Mouse (Mus musculus) liver, embryonic 14.5 days (tissue): ENCODE results near the gene Kpna6. TPM values are rescaled to one million over a fixed set of nuclear protein-coding genes. Genes with fewer than 3 reads are reported as not detected.

ENCODE experiments used
- ATAC-seq: fragments of 200-750 bp; cut with Nextera tagmentation; 2 replicates; pipeline ENCODE4 v1.8.0; 2017; ENCODE audit warnings: moderate number of reproducible peaks, mild to moderate bottlenecking, moderate library complexity; ENCODE audit not compliant: insufficient read depth
- DNase-seq, 3 experiments: peaks; one replicate each; pipeline ENCODE4 v3.0.0-alpha.2; 2012 to 2013; ENCODE audit warnings: low read depth in 3 of 3, low spot score in 3 of 3
- H3K27ac ChIP-seq: fragments of 300-500 bp; sonication (generic); 2 replicates; pipeline ENCODE4 v1.5.1; 2014; ENCODE audit warnings: moderate library complexity, mild to moderate bottlenecking, control low read depth, inconsistent platforms
- H3K27me3 ChIP-seq: fragments of 300-500 bp; sonication (generic); 2 replicates; pipeline ENCODE4 v1.6.1; 2014; ENCODE audit warnings: mild to moderate bottlenecking, low read length, moderate library complexity; ENCODE audit not compliant: control insufficient read depth, insufficient read depth
- H3K36me3 ChIP-seq: fragments of 300-500 bp; sonication (generic); replicated peaks from 2 replicates; pipeline ENCODE4 v1.6.1; 2014; ENCODE audit warnings: low read depth; ENCODE audit not compliant: control insufficient read depth, insufficient read depth
- H3K4me1 ChIP-seq, 2 experiments: fragments of 200-500 bp in 1 of 2; fragments of 300-500 bp in 1 of 2; sonication (generic) in 1 of 2; replicated peaks; 2 replicates each; pipeline ENCODE4 v1.6.1; 2012 to 2014; ENCODE audit warnings: antibody characterized with exemption in 1 of 2, inconsistent platforms in 1 of 2, low read length in 1 of 2; ENCODE audit not compliant: control insufficient read depth in 2 of 2, insufficient read depth in 2 of 2
- H3K4me2 ChIP-seq: fragments of 300-500 bp; sonication (generic); 2 replicates; pipeline ENCODE4 v1.6.1; 2014; ENCODE audit warnings: low read depth, mild to moderate bottlenecking, control low read depth, moderate library complexity
- H3K4me3 ChIP-seq, 2 experiments: fragments of 200-500 bp in 1 of 2; fragments of 300-500 bp in 1 of 2; sonication (generic) in 1 of 2; 2 replicates each; pipeline ENCODE4 v1.5.1; 2012 to 2014; ENCODE audit warnings: low read depth in 2 of 2, low read length in 2 of 2, mild to moderate bottlenecking in 2 of 2, control low read depth in 1 of 2, inconsistent platforms in 1 of 2, moderate library complexity in 1 of 2; ENCODE audit not compliant: insufficient read depth in 1 of 2
- H3K9ac ChIP-seq: fragments of 300-500 bp; sonication (generic); replicated peaks from 2 replicates; pipeline ENCODE4 v1.6.1; 2014; ENCODE audit warnings: mild to moderate bottlenecking, control low read depth, moderate library complexity
- H3K9me3 ChIP-seq: fragments of 300-500 bp; sonication (generic); 2 replicates; pipeline ENCODE4 v1.6.1; 2016; ENCODE audit warnings: low read length, mixed read lengths; ENCODE audit not compliant: control insufficient read depth
- CTCF ChIP-seq: IDR thresholded peaks from 2 replicates; pipeline ENCODE4 v1.5.1; 2016; ENCODE audit warnings: antibody characterized with exemption, low read depth, control low read depth
- EP300 ChIP-seq: IDR thresholded peaks from 2 replicates; pipeline ENCODE4 v1.6.1; 2016; ENCODE audit warnings: antibody characterized with exemption, low read depth
- WGBS: fragments of 180-500 bp; shearing (Covaris S2); extraction: QIAGEN DNeasy Blood & Tissue Kit; methylation state at CpG from one replicate; pipeline ENCODE4 v1.1.7; 2014; ENCODE audit not compliant: insufficient replicate concordance; 5-methylcytosine and 5-hydroxymethylcytosine counted together
- polyA plus RNA-seq, 2 experiments: library from polyadenylated mRNA; depleted of rRNA in 1 of 2; stranded (reverse) in 1 of 2; unstranded in 1 of 2; fragments of >200 nt; fragmentation: Nextera tagmentation in 1 of 2; extraction: Ambion mirVana in 1 of 2; gene quantifications; 2 replicates each; pipeline versions ENCODE4 v1.2.1 to v1.2.3; 2012 to 2014

Gene Kpna6
- polyA plus RNA-seq, 2 experiments = 5.4 to 10.1 TPM

DNA sequence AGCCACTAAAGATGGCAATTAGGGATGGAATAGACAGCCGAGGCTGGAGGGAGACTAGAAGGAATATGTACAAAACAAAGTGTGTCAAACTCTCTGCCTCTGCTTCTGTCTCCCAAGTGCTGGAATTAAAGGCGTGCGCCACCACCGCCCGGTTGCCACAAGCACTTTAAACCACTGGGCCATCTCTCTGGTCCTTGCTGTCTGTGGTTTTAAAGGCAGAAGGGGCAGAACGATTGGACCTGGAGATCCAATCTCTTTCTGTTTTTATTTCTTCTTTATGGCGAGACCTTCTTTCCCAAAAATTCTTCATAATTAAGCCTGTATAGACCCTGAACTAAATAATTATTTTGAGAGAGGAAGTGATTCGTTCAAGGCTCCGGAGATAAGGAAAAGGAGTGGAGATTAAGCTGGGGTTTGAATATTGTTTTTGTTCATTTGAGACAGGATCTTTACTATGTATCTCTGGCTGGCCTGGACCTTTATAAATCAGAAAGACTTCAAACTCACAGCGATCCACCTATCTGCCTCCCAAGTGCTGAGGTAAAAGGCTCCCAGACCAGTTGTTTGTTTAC, 397 bp upstream of the Kpna6 start:
- no peaks in the 10 kb centered on the region for H3K9me3 ChIP-seq
- WGBS = 3% methylated on average over 10 of the region's 10 CpGs
- peak; percentile 35 for ATAC-seq

DNA sequence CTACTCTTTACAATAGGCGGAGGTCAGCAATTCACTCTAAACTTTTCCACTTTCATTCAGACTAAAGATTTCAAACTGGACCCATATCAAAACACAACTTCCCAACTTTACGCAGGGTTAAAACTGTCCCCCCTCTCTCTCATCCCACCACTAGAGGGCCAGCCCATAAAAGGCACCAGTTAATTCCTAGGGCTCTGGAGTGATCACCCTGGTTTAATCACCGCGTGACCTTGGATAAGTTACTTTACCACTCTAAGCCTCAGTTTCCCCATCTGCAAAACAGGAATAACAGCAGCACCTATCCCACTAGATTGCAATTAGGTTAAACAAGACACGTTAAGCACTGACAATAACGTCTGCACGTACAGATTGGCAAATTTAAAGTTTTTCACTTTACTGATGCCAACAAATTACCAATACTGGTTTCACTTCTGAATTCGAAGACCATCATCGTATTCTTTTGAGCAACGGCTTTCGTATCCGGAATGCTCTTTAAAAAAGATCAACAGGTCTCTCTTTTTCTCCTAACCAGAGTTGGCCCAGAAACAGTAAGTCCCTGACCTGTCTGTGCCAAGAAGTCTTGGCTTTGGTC, 980 bp downstream of the Kpna6 start:
- no peaks in the 10 kb centered on the region for H3K27me3 ChIP-seq
- no peaks in the 10 kb centered on the region for H3K9me3 ChIP-seq
- peak overlapping the region; percentile 90 for H3K4me3 ChIP-seq
- DNase-seq (peak; percentile 52 to 67 (median 62)), ATAC-seq (peak; percentile 63)
- 4% methylated on average over 12 of the region's 12 CpGs for whole genome bisulfite sequencing
- peak overlapping the region; percentile 78 for H3K9ac ChIP-seq
- H3K4me2 ChIP-seq = peak overlapping the region; percentile 98
- TF ChIP-seq CTCF (peak; percentile 87), EP300 (no peak)
- H3K36me3 ChIP-seq = no peaks in the 10 kb centered on the region; the same call in 1 of the 2 replicates
- H3K27ac ChIP-seq = peak overlapping the region; percentile 45
- H3K4me1 ChIP-seq = peaks cover 9 to 13% of the 10 kb centered on the region in 2 experiments

More for the DNA sequence above, 397 bp upstream of the Kpna6 start:
- no peak for DNase-seq
- Histone ChIP-seq H3K36me3 (no peaks in the 10 kb centered on the region), H3K9ac (peak overlapping the region; percentile 78), H3K4me2 (peak overlapping the region; percentile 98), H3K27me3 (no peaks in the 10 kb centered on the region), H3K27ac (no peak overlapping the region), H3K4me3 (peak overlapping the region; percentile 90), H3K4me1 (peaks cover 9 to 13% of the 10 kb centered on the region in 2 experiments)
- TF ChIP-seq EP300 (no peak), CTCF (0 out of 2 replicates have a peak, but pooled peaks have one; percentile 1)

DNA sequence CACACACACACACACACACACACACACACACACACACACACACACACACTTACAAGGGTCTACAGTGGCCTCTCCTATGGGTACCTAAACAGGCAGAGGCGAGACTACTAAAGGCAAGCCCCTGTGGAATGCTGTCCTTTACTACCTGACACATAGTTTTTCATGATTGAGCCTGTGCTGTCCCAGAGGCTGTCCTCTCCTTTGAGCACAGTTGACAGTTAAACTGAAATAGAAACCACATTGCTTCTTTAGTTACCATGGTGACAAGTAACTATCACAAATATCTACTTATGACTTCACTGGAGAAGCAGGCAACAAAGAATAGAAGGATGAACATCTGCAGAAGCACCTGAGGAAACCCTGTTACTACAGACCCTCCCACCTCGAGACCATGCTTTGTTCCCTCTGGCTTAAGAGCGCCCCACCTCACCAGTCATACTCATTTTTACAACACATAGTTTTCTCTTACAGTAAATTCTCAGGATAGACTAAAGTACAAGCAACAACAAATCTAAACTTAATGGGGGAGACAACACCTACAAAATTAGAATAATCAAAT, 10.2 kb downstream of the Kpna6 start:
- no peaks in the 10 kb centered on the region for H3K9me3 ChIP-seq
- WGBS = 72% methylated on average over 3 of the region's 3 CpGs
- TF ChIP-seq EP300 (no peak), CTCF (no peak)
- H3K27ac ChIP-seq = no peak overlapping the region
- no peak for DNase-seq
- H3K4me3 ChIP-seq = no peak overlapping the region
- no peaks in the 10 kb centered on the region for H3K4me1 ChIP-seq
- no peak for ATAC-seq
- H3K27me3 ChIP-seq = no peaks in the 10 kb centered on the region
- no peak overlapping the region for H3K9ac ChIP-seq
- H3K4me2 ChIP-seq = no peak overlapping the region
- H3K36me3 ChIP-seq = peaks cover 19% of the 10 kb centered on the region

DNA sequence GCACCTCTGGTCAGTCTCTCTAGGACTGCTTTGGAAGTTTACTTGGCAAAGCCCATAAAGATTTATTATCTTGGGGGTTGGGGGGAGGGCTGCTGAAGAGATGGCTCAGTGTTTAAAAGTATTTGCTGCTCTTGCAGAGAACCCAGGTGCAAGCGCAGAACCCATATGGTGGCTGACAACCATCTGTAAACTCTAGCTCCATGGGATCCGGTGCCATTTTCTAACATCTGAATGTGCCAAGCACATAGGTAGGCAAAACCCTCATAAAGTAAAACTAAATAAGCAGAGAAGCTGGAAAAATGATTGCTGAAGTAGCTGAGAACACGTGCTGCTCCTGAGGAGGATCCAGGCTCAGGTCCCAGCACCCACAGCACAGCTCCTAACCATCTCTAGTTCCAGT, 11.0 kb downstream of the Kpna6 start:
- Histone ChIP-seq H3K27me3 (no peaks in the 10 kb centered on the region), H3K9ac (no peak overlapping the region), H3K36me3 (peaks cover 24% of the 10 kb centered on the region), H3K9me3 (no peaks in the 10 kb centered on the region), H3K27ac (no peak overlapping the region), H3K4me1 (no peaks in the 10 kb centered on the region), H3K4me3 (no peak overlapping the region), H3K4me2 (no peak overlapping the region)
- ATAC-seq = no peak
- no peak for TF ChIP-seq CTCF
- no peak for TF ChIP-seq EP300
- 85% methylated on average over 3 of the region's 3 CpGs for WGBS
- no peak for DNase-seq

DNA sequence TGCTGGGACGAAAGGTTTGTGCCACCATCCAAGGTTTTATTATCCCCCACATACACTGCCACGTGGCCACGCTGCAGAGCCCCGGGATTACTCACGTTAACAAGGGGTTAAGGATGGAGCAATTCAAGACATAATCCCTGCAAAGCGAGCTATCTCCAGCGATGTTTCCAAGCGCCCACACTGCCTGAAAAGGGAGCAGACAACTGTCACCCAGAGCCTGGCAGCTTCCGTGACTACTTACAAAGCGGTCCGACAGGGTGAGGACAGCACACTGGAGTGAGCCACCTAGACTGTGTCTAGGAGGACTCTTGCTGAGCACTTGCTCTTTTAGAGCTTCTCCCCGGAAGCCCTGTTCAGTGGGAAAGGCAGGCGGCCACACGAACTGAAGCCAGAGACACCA, 17.8 kb downstream of the Kpna6 start:
- DNase-seq (no peak), ATAC-seq (no peak)
- no peak overlapping the region for H3K4me3 ChIP-seq
- no peak overlapping the region for H3K4me2 ChIP-seq
- no peak overlapping the region for H3K27ac ChIP-seq
- H3K9me3 ChIP-seq = no peaks in the 10 kb centered on the region
- no peaks in the 10 kb centered on the region for H3K27me3 ChIP-seq
- no peaks in the 10 kb centered on the region for H3K4me1 ChIP-seq
- H3K36me3 ChIP-seq = peaks cover 56% of the 10 kb centered on the region
- WGBS = 76% methylated on average over 14 of the region's 14 CpGs
- H3K9ac ChIP-seq = no peak overlapping the region
- TF ChIP-seq CTCF (no peak), EP300 (no peak)
